Mouse (Mus musculus): ENCODE results near the gene Tspan2. TPM values are rescaled to one million over a fixed set of nuclear protein-coding genes. Genes with fewer than 3 reads are reported as not detected.

Gene Tspan2
- total RNA-seq, 2 experiments from 2014 or later, result 11.2 to 14.4 TPM

DNA sequence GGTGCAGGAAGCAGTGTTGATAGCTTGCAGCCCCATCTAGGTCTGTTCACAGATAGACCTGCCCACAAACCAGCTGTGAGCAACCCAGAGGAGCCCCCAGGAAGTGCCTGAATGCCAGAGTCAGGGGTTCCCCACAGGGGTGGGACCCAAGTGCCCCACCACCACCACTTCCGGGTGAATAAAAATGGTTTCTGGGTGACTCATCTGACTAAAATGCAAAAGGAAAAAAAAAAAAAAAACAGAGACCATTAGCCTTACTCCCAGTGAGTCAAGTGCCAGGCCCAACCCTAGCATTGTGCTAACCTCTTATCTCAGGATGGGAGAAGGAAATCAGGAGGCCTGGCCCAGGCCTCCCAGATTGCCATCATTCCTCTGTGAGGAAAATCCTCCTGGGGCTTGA, 21.5 kb downstream of the Tspan2 start:
- intact Hi-C loops (cut with DNase I; ENCODE audit: low total_unique reads), result no loop called here
- DNase-seq, result no peak

GRCm38 (mm10) chr3:102757019-102757418, 22.7 kb downstream of the Tspan2 start:
- DNase-seq, result no peak
- intact Hi-C loops (cut with DNase I; ENCODE audit: low total_unique reads), result no loop called here

DNA sequence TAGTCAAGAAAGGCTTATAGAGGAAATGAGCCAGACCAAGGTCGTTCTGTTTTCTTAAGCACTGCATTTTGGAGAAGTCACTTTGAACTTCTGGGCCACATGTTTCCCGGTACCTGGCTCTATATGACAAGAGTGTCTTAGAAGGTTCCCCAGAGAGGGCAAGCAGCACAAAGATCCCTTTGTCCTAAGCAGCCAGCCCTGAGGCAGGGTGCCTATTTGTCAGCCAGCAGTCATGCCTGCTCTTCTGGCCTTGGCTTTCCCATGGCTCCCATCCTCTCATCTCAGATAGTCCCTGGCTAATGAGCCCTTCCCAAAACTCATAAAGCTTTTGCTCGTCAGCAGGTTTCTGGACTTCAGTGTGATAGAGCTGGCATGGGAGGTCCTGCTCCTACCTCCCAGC, 25.9 kb downstream of the Tspan2 start:
- intact Hi-C loops (cut with DNase I; ENCODE audit: low total_unique reads), result no loop called here
- no peak for DNase-seq

- no peak for DNase-seq
- intact Hi-C loops (cut with DNase I; ENCODE audit: low total_unique reads), result no loop called here
Measured at GRCm38 (mm10) chr3:102762388-102762787, 28.1 kb downstream of the Tspan2 start.

DNA sequence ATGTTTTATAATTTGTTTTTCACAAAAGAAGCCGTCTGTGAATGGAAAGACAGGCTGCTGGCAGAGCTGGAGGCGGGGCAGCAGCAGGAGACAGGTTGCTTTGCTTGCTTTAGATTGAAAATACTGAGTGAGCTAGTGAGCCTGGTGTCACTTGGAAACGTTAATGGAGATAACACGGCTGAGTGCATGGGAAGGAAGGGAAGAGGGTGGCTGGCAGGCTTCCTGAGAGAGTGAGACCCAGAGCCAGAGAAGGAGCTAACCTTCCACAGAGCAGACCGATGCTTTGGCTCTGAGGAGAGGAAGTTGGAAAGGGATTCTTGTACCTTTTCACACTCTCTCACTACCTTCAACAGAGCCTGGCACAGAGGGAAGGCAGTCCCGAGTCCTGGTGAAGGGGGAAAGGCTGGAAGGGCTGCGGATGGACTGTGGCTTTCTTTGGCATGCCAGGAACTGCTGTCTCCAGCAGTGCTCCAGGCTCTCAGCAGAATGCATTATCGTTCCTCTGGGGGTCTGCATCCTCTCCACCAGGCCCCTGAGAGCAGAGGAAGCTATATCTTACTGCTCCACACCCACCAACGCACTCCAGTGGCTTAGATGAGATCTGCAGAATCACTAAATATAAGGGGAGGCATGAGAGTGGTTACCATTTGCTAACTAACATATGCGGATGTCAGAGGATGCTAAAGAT, 29.5 kb downstream of the Tspan2 start:
- peak; percentile 31 for DNase-seq
- intact Hi-C loops (cut with DNase I; ENCODE audit: low total_unique reads), result no loop called here

- intact Hi-C loops (cut with DNase I; ENCODE audit: low total_unique reads), result no loop called here
- no peak for DNase-seq
Measured at GRCm38 (mm10) chr3:102764850-102765249, 30.5 kb downstream of the Tspan2 start.

DNA sequence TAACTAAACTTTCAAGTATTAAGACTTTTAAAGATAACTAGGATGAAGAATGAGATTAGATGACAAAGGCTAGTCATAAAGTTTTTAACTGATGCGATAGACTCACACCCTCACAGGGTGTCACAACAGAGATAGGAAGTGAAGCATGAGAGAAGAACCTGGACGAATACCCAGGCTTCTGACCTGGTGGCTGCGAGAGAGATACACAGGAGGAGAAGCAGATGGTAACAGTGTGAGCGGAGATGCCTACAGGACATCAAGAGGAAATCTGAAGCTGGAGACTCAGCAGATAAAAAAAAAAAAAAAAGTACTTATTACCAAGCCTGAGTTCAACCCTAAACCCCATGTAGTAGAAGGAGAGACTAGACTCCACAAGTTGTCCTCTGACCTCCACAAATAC, 38.7 kb downstream of the Tspan2 start:
- intact Hi-C loops (cut with DNase I; ENCODE audit: low total_unique reads), result no loop called here

DNA sequence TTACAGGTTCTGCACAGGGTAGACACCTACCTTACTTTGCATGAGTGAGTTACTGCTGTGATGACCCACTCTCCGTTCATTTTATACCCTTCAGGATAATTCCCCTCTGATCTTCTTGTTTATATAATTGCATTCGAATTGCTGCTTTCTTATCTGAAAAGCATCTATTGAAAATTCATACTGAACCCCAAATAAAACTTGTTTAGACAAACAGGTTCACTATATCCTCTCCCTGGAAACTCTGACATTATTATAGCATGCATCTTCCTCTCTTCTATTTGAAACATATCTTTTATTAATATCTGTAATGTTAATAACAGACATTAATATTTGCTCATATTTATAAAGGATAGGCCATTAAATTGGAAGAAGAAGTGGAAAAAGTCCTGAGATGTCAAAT, 48.3 kb downstream of the Tspan2 start, which contains the start of gene Tshb:
TSS of gene Tshb (minus strand) at position 101 of the 400 bp plus-strand sequence.
- DNase-seq, result no peak
- intact Hi-C loops (cut with DNase I; ENCODE audit: low total_unique reads), result no loop called here

More for the DNA sequence above, 38.7 kb downstream of the Tspan2 start:
- DNase-seq, result no peak

DNA sequence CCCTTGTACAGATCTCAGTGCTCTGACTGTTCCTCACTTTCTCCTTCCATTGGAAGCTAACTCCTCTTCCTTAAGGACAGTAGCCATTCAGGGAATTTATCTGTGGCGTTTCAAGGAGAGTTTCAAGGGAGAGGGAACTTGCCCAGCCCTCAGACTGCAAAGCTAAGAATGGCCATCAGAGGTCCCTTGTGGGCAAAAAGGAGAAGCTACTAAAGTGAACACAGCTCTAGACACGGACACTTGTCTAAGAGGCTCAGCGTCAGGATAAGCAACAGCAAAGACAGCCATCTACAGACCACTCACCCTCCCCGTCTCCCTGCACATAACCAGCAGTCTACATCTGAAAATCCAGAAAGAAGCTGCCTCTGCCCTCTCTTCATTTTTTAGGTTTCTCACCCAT, 53.0 kb downstream of the Tspan2 start:
- intact Hi-C loops (cut with DNase I; ENCODE audit: low total_unique reads), result no loop called here
- no peak for DNase-seq

DNA sequence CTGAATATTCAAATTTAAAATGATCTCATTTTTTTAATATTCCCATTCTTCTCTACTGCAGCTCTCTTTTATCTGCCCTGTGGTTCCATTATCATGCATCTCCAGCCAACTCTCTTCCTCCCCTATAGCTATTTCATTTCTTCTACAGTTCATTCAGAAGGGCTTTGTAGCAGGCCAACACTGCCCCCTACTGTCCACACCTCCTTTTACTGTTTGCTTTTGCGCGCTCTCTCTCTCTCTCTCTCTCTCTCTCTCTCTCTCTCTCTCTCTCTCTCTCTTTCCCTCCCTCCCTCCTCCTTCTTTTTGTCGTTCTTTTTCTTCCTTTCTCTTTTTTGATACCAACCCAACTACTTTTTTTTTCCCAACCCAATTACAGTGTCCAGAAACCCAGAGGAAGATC, 69.6 kb downstream of the Tspan2 start:
- DNase-seq, result peak; percentile 77
- intact Hi-C loops (cut with DNase I; ENCODE audit: low total_unique reads), result loop anchor here (2.0 to 10.0 kb wide), 3 partner anchors 89 to 559 kb away; no protein-coding TSS in a partner anchor

GRCm38 (mm10) chr3:102842386-102842785, 108.1 kb downstream of the Tspan2 start:
- no peak for DNase-seq
- intact Hi-C loops (cut with DNase I; ENCODE audit: low total_unique reads), result no loop called here

- intact Hi-C loops (cut with DNase I; ENCODE audit: low total_unique reads), result no loop called here
- no peak for DNase-seq
Measured at GRCm38 (mm10) chr3:102848661-102849060, 114.3 kb downstream of the Tspan2 start.

Other genes with a start within 250 kb of the Tspan2 start
- gene Tshb, start 48.2 kb downstream of the Tspan2 start, total RNA-seq (2021), result not detected
- gene Sycp1, start 201.6 kb downstream of the Tspan2 start, total RNA-seq (2021), result not detected
- gene Nr1h5, start 229.6 kb downstream of the Tspan2 start, total RNA-seq (2021), result not detected

All from gastrocnemius, postnatal 14 days (tissue).